Mouse (Mus musculus): ENCODE data around the gene Itpr2.

- TF ChIP-seq CTCF (IDR thresholded peaks at IDR 0.05; ENCODE audit: low read depth, low read length) (no peak), POLR2A (IDR thresholded peaks at IDR 0.05; ENCODE audit: borderline replicate concordance, low read depth, low read length) (no peak)
Measured at GRCm38 (mm10) chr6:146310210-146310609, 191.8 kb downstream of the Itpr2 start.
